Mouse (Mus musculus) cortical plate, adult 2 months (tissue): ENCODE results near the gene Lpxn.

Experiments
- CTCF ChIP-seq: fragments of 200-500 bp; IDR thresholded peaks from 2 replicates; pipeline ENCODE4 v1.5.1; 2011; ENCODE audit warnings: mild to moderate bottlenecking, control low read depth, low read length; ENCODE audit not compliant: insufficient read depth; ENCODE audit errors: extremely low read depth
- POLR2A ChIP-seq: fragments of 200-500 bp; IDR thresholded peaks from 2 replicates; pipeline ENCODE4 v1.6.1; 2011; ENCODE audit warnings: mild to moderate bottlenecking, low read length, control low read depth; ENCODE audit not compliant: insufficient read depth; ENCODE audit errors: extremely low read depth

- TF ChIP-seq POLR2A (no peak), CTCF (no peak)
Observed at GRCm38 (mm10) chr19:12792374-12792773, 3.6 kb upstream of the Lpxn start.
